Mouse (Mus musculus) heart, adult 2 months (tissue): Measurements from ENCODE around the gene Chn2. TPM values are rescaled to one million over a fixed set of nuclear protein-coding genes. Genes with fewer than 3 reads are reported as not detected.

Experiments
- DNase-seq, 2 experiments: peaks; one replicate each; pipeline ENCODE4 v3.0.0; 2021
- H3K27ac ChIP-seq: fragments of 200-600 bp; 2 replicates; pipeline ENCODE4 v1.8.1; 2022
- H3K27me3 ChIP-seq: fragments of 200-500 bp; 2 replicates; pipeline ENCODE4 v1.6.1; 2012; ENCODE audit warnings: mild to moderate bottlenecking, low read length, inconsistent platforms, mixed read lengths; ENCODE audit not compliant: control insufficient read depth, insufficient read depth
- H3K36me3 ChIP-seq: fragments of 200-500 bp; 2 replicates; pipeline ENCODE4 v1.6.1; 2012; ENCODE audit warnings: low read length, inconsistent platforms; ENCODE audit not compliant: control insufficient read depth, insufficient read depth
- H3K4me1 ChIP-seq: fragments of 200-500 bp; 2 replicates; pipeline ENCODE4 v1.6.1; 2011; ENCODE audit warnings: low read length; ENCODE audit not compliant: control insufficient read depth, insufficient read depth
- H3K4me3 ChIP-seq: fragments of 200-600 bp; 2 replicates; pipeline ENCODE4 v1.8.1; 2022
- H3K79me2 ChIP-seq: fragments of 200-500 bp; replicated peaks from 2 replicates; pipeline ENCODE4 v1.6.1; 2012; ENCODE audit warnings: mild to moderate bottlenecking, inconsistent platforms, low read length, moderate library complexity, mixed read lengths; ENCODE audit not compliant: control insufficient read depth, insufficient read depth
- H3K9ac ChIP-seq: fragments of 200-500 bp; 2 replicates; pipeline ENCODE4 v1.6.1; 2012; ENCODE audit warnings: low read depth, mild to moderate bottlenecking, control low read depth, inconsistent platforms, low read length, mixed read lengths
- CTCF ChIP-seq: fragments of 200-600 bp; IDR thresholded peaks from 2 replicates; pipeline ENCODE4 v1.8.1; 2022; ENCODE audit warnings: antibody characterized with exemption, mild to moderate bottlenecking, moderate library complexity
- EP300 ChIP-seq: fragments of 200-500 bp; IDR thresholded peaks from 2 replicates; pipeline ENCODE4 v1.6.1; 2011; ENCODE audit warnings: low read depth, low read length, control low read depth; ENCODE audit not compliant: insufficient read depth
- POLR2A ChIP-seq: fragments of 200-500 bp; IDR thresholded peaks from 2 replicates; pipeline ENCODE4 v1.6.1; 2011; ENCODE audit warnings: mild to moderate bottlenecking, low read depth, low read length, control low read depth; ENCODE audit not compliant: insufficient read depth
- WGBS: fragments of 180-500 bp; shearing (Covaris S2); methylation state at CpG from one replicate; pipeline ENCODE4 v1.1.7; 2018; 5-methylcytosine and 5-hydroxymethylcytosine counted together
- intact Hi-C: fragments of 180-260 bp; cut with DNase I; formaldehyde crosslinking; loops from one replicate; pipeline ENCODE4 v1.15.1; 2025
- polyA plus RNA-seq: library from polyadenylated mRNA; depleted of rRNA; stranded (reverse); fragments of >200 nt; gene quantifications from 2 replicates; pipeline ENCODE4 v1.2.3, GENCODE M21; 2012
- total RNA-seq, 2 experiments: library from RNA; stranded (reverse); gene quantifications; 2 replicates each; pipeline ENCODE4 v1.2.3; 2021

Chn2 gene
- total and polyA plus RNA-seq, 3 experiments: 2.0 to 2.3 (median 2.3) TPM

DNA sequence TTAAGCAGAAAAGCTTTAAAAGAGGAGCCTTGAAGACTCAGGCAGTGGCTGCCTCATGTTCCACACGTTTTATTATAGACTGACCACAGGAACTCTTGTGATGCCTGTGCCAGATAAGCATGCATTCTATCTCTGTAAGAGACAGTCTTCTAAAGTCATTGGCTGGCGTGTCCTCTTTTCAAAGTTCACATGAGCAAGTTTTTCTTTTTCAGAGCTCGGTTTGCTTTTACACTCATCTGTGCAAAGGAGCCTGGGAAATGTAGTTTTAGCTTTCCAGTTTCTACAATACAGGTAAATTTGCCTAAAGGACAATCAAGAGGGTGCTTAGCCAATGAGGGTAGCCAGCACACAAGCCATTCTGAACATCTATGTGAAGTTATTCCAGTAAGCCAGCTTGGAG, 51.5 kb downstream of the Chn2 start:
- intact Hi-C loops: no loop called here
- 62% methylated on average over 3 of the region's 3 CpGs for WGBS
- TF ChIP-seq CTCF (no peak), POLR2A (no peak), EP300 (no peak)

DNA sequence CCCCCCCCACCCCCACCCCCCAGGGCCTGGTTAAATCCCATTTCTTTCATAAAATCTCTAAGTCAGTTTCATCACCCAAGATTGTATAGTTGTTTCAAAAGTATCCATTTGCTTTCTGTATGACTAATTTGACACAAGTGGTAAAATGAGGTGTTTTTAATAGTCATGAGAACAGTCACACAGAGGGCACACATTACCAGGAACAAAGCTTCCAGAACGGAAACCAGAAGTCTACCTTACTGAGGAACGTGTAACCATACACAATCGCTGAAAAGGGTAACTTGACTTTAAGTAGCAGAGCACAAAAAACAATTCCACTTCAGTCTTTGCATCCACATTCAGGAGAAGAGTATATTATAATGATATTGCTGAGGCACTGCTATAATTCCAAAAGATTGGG, 53.6 kb downstream of the Chn2 start:
- Histone ChIP-seq H3K27me3 (no peaks in the 10 kb centered on the region), H3K4me3 (no peak overlapping the region), H3K36me3 (no peaks in the 10 kb centered on the region), H3K79me2 (no peaks in the 10 kb centered on the region), H3K9ac (no peak overlapping the region), H3K27ac (no peak overlapping the region), H3K4me1 (no peaks in the 10 kb centered on the region)
- intact Hi-C loops: no loop called here
- TF ChIP-seq POLR2A (no peak), CTCF (no peak), EP300 (no peak)
- no peak for DNase-seq
- WGBS: 90% methylated on average over 3 of the region's 3 CpGs

More for the DNA sequence above, 51.5 kb downstream of the Chn2 start:
- no peak for DNase-seq
- H3K4me3 ChIP-seq: no peak overlapping the region
- H3K4me1 ChIP-seq: no peaks in the 10 kb centered on the region
- H3K9ac ChIP-seq: no peak overlapping the region
- H3K27ac ChIP-seq: no peak overlapping the region
- H3K36me3 ChIP-seq: no peaks in the 10 kb centered on the region
- no peaks in the 10 kb centered on the region for H3K27me3 ChIP-seq
- no peaks in the 10 kb centered on the region for H3K79me2 ChIP-seq

GRCm38 (mm10) chr6:54096147-54096761, 56.9 kb downstream of the Chn2 start:
- TF ChIP-seq CTCF (no peak), EP300 (no peak), POLR2A (no peak)
- Histone ChIP-seq H3K36me3 (no peaks in the 10 kb centered on the region), H3K27me3 (no peaks in the 10 kb centered on the region), H3K4me3 (no peak overlapping the region), H3K27ac (no peak overlapping the region), H3K4me1 (no peaks in the 10 kb centered on the region), H3K79me2 (no peaks in the 10 kb centered on the region), H3K9ac (no peak overlapping the region)
- intact Hi-C loops: no loop called here
- DNase-seq: no peak
- WGBS: 66% methylated on average over 6 of the region's 6 CpGs

DNA sequence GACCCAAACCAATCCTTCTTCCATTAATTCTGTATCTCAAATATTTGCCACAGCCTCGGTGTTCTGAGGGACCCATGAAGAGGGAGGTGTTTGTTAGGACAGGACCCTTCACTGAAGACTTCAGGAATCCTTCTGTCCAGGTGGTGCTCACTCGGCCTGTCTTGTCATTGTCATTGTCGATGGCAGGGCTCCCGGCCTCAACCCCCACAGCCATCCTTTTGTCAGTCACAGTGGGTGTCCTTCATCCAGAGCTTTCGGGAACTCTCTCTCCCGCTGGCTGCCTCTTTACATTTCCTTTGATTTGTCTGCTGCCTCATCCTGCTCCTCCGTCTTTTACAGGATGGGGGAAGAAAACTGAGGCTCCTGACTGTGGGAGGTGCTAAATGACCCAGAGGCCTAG, 57.5 kb downstream of the Chn2 start:
- 62% methylated on average over 7 of the region's 7 CpGs for WGBS
- H3K9ac ChIP-seq: no peak overlapping the region
- no peak overlapping the region for H3K27ac ChIP-seq
- H3K79me2 ChIP-seq: no peaks in the 10 kb centered on the region
- TF ChIP-seq CTCF (no peak), POLR2A (no peak), EP300 (no peak)
- intact Hi-C loops: no loop called here
- H3K27me3 ChIP-seq: no peaks in the 10 kb centered on the region
- H3K4me3 ChIP-seq: no peak overlapping the region
- no peaks in the 10 kb centered on the region for H3K36me3 ChIP-seq
- no peaks in the 10 kb centered on the region for H3K4me1 ChIP-seq
- no peak for DNase-seq

GRCm38 (mm10) chr6:54098339-54098738, 59.0 kb downstream of the Chn2 start:
- Histone ChIP-seq H3K79me2 (no peaks in the 10 kb centered on the region), H3K27me3 (no peaks in the 10 kb centered on the region), H3K9ac (no peak overlapping the region), H3K27ac (no peak overlapping the region), H3K4me3 (no peak overlapping the region), H3K36me3 (no peaks in the 10 kb centered on the region), H3K4me1 (peaks cover 8% of the 10 kb centered on the region)
- no peak for TF ChIP-seq POLR2A
- no peak for TF ChIP-seq CTCF
- TF ChIP-seq EP300: no peak
- no peak for DNase-seq
- intact Hi-C loops: no loop called here
- 98% methylated on average over 6 of the region's 6 CpGs for WGBS

- Histone ChIP-seq H3K27ac (no peak overlapping the region), H3K4me1 (peaks cover 9% of the 10 kb centered on the region), H3K36me3 (no peaks in the 10 kb centered on the region), H3K9ac (no peak overlapping the region), H3K79me2 (no peaks in the 10 kb centered on the region), H3K4me3 (no peak overlapping the region), H3K27me3 (no peaks in the 10 kb centered on the region)
- DNase-seq: peak; percentile 42 to 52
- no peak for TF ChIP-seq POLR2A
- TF ChIP-seq CTCF: no peak
- TF ChIP-seq EP300: no peak
- intact Hi-C loops: no loop called here
- WGBS: 29% methylated on average over 6 of the region's 6 CpGs
Observed at GRCm38 (mm10) chr6:54099659-54100058, 60.3 kb downstream of the Chn2 start.
